Mouse (Mus musculus) thymus, postnatal 4 days (tissue): ENCODE results near the gene Thap12.
A peak's percentile ranks its signal among the peaks of the same experiment; 100 is the strongest.

Experiments
- DNase-seq: peaks from one replicate; pipeline ENCODE4 v3.0.0; 2021

Thap12 gene

DNA sequence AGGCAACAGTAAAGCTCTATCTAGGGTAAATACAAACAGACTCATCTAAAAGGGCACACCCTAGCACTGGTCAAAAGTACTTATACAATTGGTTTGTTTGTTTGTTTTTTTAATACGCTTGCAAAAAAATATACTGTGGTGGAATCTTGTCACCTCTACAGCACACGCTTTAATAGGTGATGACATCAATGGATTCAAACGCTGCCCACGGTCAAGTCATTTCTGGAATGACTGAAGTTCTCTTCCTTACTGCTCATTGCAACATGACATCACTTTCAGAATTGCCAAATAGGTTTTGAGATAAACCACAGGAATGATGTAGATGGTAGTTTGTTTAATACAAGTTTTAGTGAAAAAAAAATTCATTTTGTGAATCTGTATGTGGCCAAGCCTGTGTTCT lies 4.3 kb upstream of the Thap12 start:
- no peak for DNase-seq

DNA sequence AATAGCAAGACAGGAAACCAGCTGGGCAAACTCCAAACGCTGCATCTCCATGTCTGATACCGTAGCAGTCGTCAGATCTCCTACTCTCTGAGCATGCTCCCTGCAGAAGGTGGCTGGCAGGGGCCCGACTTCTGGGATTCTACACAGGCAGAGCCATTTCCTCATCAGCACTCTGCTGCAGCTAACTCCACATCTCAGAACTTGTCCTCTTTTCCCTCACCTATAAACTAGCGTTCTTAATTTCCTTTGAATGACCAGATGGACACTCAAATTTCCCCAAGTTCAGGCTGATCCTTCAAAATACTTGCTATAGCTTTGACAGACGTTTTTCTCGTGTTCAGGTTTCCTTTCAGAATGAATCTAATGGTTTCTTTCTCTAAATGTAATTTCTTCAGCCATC lies 1.1 kb upstream of the Thap12 start:
- DNase-seq = peak; percentile 39

GRCm38 (mm10) chr7:98703365-98703881 lies 520 bp downstream of the Thap12 start:
- peak; percentile 74 for DNase-seq

- DNase-seq = no peak
Measured at GRCm38 (mm10) chr7:98704276-98704675, 1.4 kb downstream of the Thap12 start.

DNA sequence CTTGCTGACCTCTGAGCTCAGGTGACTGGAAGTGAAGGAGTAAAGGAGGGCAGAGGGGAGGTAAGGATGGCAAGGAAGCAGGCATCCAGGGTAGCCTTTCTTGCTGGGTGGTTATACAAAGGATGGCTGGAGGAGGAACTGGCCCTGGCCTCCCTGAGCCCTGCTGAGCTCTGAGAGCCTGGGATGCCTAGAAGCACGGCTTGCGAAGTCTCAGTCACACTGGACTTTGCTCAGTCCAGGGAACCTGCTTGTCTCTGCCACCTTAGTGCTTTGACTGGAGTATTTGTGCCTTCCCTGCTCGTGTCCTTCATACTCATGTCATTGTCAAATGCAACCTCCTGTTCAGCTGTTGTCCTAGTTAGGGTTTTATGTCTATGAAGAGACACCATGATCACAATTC lies 10.8 kb downstream of the Thap12 start:
- DNase-seq = no peak

- peak; percentile 33 for DNase-seq
Measured at GRCm38 (mm10) chr7:98717438-98717837, 14.5 kb downstream of the Thap12 start.

DNA sequence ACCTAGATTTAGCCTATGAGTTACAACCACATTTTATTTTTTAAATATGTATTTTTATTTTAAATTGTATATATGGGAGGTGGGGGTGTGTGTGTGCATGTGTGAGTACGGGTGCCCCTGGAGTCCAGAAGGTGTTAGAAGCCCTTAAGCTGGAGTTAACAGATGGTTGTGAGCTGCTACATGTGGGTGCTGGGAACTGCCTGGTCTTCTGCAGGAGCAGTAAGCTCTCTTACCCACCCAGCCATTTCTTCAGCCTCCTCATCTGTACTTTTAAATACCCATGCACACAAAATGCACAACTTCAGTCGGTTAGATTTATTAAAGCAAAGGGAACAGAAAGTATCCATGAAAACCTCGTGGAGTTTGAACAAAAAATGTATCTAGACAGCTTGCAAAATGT lies 16.9 kb downstream of the Thap12 start:
- DNase-seq = no peak

DNA sequence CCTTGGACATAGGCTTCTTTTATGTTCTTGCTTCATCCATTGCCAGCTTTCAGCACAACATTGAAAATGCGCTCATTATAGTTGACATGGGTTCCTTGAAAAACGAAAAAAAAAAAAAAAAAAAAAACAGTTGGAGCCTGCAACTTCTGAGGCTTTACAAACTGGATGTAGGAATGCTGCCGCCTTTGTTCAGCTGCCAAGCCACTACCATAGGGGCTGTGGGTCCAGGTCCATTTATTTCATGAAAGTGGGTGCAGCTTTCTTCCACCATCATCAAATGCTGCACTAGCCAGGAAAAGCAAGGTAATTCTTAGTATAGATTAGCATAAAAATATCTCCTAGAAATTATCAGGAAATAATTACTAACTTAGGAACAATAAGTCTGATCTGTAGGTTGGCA lies 17.8 kb downstream of the Thap12 start:
- DNase-seq = no peak

GRCm38 (mm10) chr7:98721172-98721571 lies 18.3 kb downstream of the Thap12 start:
- DNase-seq = no peak

DNA sequence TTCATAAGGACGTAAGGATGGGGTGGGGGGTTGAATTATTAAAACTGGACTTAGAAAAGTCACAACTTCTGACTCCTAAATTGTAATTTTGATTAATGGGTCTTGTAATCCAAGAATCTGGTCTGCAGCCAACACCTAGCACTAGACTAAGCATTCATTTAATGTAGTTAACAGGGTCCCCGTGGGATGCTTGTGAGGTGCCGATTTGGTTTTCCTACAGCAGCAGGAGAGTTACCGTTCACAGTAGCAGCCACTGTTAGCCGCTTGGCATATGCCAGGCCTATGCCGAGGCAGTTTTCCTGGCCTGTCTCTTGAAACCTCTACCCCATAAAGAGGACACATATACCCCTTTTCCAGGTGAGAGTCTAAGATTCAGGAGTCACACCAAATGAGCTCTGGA lies 18.7 kb downstream of the Thap12 start:
- no peak for DNase-seq

- DNase-seq = no peak
Measured at GRCm38 (mm10) chr7:98725686-98726195, 22.8 kb downstream of the Thap12 start.

- no peak for DNase-seq
Measured at GRCm38 (mm10) chr7:98727986-98728385, 25.1 kb downstream of the Thap12 start.

GRCm38 (mm10) chr7:98728499-98728898 lies 25.6 kb downstream of the Thap12 start:
- no peak for DNase-seq

DNA sequence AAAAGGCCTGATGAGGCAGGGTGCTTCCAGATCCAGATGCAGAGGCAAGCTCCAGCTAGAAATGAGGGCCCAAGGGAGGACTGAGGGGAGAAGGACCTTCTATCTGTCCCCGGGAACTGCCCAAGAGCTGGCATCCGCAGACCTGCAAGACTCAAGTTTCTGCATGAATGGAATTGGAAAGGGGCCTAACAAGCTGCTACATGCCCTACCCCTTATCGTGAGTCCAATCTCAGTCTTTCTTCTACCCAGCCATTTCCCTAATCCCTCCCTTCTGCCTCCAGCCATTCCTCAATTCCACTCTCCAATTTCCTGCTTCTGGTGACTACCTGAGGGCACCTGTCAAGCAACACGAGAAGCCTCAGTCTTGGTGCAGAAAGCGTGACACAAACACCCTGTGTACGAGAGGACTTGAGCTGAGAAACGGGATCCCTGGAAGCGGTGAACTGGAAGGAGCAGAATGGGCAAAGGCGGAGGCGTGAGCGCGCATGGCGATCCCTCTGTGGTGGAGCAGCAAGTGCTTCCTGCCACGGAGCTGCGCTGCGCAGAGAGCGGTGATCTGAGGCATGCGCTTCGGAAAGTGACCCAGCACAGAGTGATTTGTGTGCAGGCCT lies 26.9 kb downstream of the Thap12 start:
- peak; percentile 21 for DNase-seq

GRCm38 (mm10) chr7:98733958-98734357 lies 31.1 kb downstream of the Thap12 start:
- no peak for DNase-seq

GRCm38 (mm10) chr7:98734876-98735275 lies 32.0 kb downstream of the Thap12 start:
- no peak for DNase-seq

- DNase-seq = no peak
Measured at GRCm38 (mm10) chr7:98736780-98737550, 34.1 kb downstream of the Thap12 start.

- DNase-seq = no peak
Measured at GRCm38 (mm10) chr7:98740363-98740762, 37.5 kb downstream of the Thap12 start.

DNA sequence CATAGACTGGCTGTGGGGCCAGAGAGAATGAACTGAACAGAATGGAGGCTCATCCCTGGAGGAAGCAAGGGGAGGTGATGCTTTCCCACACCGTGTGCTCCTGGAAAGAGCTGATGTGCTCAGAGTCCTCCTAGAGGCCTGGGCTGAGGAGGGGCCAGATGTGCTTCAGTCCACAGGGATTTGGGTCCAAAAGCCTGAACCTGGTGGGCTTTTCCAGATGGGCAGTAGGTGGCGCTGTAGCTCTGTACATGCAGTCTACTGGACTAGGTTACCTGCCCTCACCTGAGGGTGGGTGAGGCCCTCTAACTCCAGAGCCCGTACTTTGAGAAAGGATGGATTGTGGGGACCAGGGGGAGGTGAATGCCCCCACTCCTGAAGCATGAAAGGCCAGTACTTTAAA lies 40.4 kb downstream of the Thap12 start:
- DNase-seq = peak; percentile 86

DNA sequence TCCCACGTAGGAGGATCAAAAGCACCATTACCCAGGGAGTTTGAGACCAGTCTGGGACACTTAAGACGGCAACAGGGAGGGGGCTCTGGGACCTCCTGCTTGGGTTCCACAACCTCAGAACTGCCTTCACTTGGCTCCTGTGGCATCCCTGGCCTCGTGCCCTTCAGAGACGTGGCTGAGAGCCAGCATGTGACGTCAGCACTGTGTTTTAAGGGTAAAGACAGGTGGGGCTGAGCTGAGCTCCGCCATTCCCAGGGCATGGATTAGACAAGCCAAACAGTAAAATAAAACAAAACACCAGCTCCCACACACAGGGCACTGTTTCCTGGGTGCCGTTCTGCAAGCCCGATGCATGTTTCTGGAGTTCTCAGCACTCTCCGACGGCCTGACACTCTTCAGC lies 47.5 kb downstream of the Thap12 start:
- no peak for DNase-seq

DNA sequence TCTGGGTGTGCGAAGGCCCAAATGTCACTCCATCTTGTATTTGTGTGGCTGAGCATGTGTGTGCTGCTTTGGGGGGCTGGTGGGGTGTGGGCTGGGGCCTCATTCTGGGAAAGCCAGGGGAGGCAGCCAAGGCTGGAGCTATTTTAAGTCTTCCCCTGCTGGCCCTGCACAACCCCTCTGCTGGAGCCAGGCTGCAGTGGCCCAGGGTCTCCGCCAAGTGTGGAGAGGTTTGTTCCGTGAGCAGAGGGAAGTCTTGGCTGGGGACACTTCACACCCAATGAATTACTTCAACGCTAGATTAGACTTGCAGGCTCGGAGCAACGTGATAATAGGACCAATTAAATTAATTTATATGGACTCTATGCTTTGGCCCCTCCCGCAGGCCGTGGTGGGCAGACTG lies 49.8 kb downstream of the Thap12 start:
- DNase-seq = no peak

DNA sequence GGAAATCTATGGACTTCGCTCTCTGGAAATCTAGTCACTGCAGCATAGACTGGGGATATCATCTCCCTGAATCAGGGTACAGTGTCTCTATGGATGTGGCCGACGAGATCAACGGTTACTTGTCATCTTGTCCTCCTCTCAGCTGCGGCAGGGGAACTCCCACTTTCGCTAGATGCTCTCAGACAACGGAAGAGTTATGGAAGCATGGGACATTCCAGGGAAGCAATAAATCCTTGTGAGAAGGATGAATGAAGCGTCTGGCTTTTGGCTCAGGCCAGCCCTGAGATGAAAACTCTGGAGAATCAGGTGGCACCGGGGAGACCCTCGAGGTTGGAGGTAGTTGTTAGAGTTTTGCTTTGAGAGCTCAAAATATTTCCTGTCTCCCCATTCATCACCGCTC lies 53.1 kb downstream of the Thap12 start:
- DNase-seq = no peak

DNA sequence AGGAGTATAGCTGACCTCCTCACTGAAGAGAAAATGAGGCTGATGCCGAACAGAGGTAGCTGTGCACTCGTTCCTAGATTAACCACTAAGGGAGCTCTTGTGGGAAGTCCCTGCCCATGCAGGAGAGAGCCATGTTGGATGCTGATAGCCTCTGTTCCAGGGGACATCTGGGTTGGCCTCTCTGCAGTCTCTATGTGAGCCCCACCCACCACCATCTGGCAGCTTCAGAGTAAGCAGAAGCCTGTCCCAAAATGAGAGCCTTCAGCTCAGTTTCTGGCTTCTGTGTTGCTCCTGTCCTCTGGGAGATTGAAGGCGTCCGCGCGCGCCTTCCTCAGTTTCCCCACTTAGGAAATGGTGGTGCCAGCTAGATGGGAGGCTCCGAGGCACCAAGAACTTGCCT lies 53.7 kb downstream of the Thap12 start:
- DNase-seq = no peak

DNA sequence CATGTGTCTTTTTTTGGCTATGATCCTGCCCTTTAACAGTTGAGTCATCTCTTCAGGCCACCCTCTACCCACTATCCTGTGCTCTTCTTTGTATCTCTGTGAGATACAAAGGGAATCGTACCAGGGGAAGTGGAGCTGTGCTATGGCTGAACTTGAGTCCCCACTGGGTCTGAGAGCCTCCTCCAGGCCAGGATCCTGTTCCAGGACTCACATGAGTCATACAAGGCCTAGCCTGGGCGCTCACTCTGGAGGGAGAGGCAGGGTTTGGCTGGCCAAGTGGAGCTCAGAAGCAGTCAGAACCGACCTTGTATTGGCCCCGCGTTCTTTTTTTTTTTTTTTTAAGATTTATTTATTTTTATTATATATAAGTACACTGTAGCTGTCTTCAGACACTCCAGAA lies 57.2 kb downstream of the Thap12 start:
- no peak for DNase-seq
